Mouse (Mus musculus) G1E (cell line): Measurements from ENCODE around the gene Steap2.

Experiments used
- CTCF ChIP-seq: IDR thresholded peaks from 2 replicates; pipeline ENCODE4 v1.5.1; 2012; ENCODE audit warnings: low read depth, low read length, inconsistent platforms, mixed read lengths
- GATA1 ChIP-seq: IDR thresholded peaks from 2 replicates; pipeline ENCODE4 v1.6.1; 2012; ENCODE audit warnings: borderline replicate concordance, low read length, inconsistent platforms, mixed read lengths

- TF ChIP-seq CTCF (no peak), GATA1 (no peak)
Measured at GRCm38 (mm10) chr5:5688228-5688627, 6.2 kb downstream of the Steap2 start.
